Mouse (Mus musculus): ENCODE measurements around the gene Tgfb3. TPM values are rescaled to one million over a fixed set of nuclear protein-coding genes. Genes with fewer than 3 reads are reported as not detected.

Tgfb3 gene
- polyA plus RNA-seq, 1 experiment, result 2.6 TPM

GRCm38 (mm10) chr12:86051477-86051876 lies 27.4 kb downstream of the Tgfb3 start:
- Histone ChIP-seq H3K27ac (ENCODE audit: insufficient read depth, low read depth, low read length) (no peak overlapping the region), H3K36me3 (ENCODE audit: control insufficient read depth, insufficient read depth, low read length) (no peaks in the 10 kb centered on the region), H3K4me3 (ENCODE audit: insufficient read depth, low read depth, low read length) (no peak overlapping the region), H3K4me1 (ENCODE audit: control insufficient read depth, insufficient read depth, low read length) (no peaks in the 10 kb centered on the region), H3K27me3 (replicated peaks; ENCODE audit: control insufficient read depth, insufficient read depth, low read length) (no peaks in the 10 kb centered on the region)
- 94% methylated on average over 5 of the region's 5 CpGs for WGBS
- no peak for DNase-seq
- TF ChIP-seq POLR2A (IDR thresholded peaks at IDR 0.05; ENCODE audit: low read depth, low read length), result no peak

- no peaks in the 10 kb centered on the region for H3K36me3 ChIP-seq (ENCODE audit: control insufficient read depth, insufficient read depth, low read length)
- WGBS, result 72% methylated on average over 6 of the region's 6 CpGs
- no peaks in the 10 kb centered on the region for H3K4me1 ChIP-seq (ENCODE audit: control insufficient read depth, insufficient read depth, low read length)
- no peak for TF ChIP-seq POLR2A (IDR thresholded peaks at IDR 0.05; ENCODE audit: low read depth, low read length)
- no peak for TF ChIP-seq CTCF (conservative IDR thresholded peaks at IDR 0.05; ENCODE audit: insufficient read depth, insufficient read length, low read depth, low read length)
- no peak overlapping the region for H3K4me3 ChIP-seq (ENCODE audit: insufficient read depth, low read depth, low read length)
- H3K27ac ChIP-seq (ENCODE audit: insufficient read depth, low read depth, low read length), result no peak overlapping the region
- no peaks in the 10 kb centered on the region for H3K27me3 ChIP-seq (replicated peaks; ENCODE audit: control insufficient read depth, insufficient read depth, low read length)
- DNase-seq, result no peak
These were observed 29.0 kb downstream of the Tgfb3 start for GRCm38 (mm10) chr12:86049813-86050212.

GRCm38 (mm10) chr12:86047376-86047775 lies 31.5 kb downstream of the Tgfb3 start:
- TF ChIP-seq POLR2A (IDR thresholded peaks at IDR 0.05; ENCODE audit: low read depth, low read length) (no peak), CTCF (conservative IDR thresholded peaks at IDR 0.05; ENCODE audit: insufficient read depth, insufficient read length, low read depth, low read length) (no peak)
- WGBS, result 82% methylated on average over 8 of the region's 8 CpGs
- DNase-seq, result no peak
- Histone ChIP-seq H3K36me3 (ENCODE audit: control insufficient read depth, insufficient read depth, low read length) (no peaks in the 10 kb centered on the region), H3K27ac (ENCODE audit: insufficient read depth, low read depth, low read length) (no peak overlapping the region), H3K4me1 (ENCODE audit: control insufficient read depth, insufficient read depth, low read length) (no peaks in the 10 kb centered on the region), H3K27me3 (replicated peaks; ENCODE audit: control insufficient read depth, insufficient read depth, low read length) (no peaks in the 10 kb centered on the region), H3K4me3 (ENCODE audit: insufficient read depth, low read depth, low read length) (no peak overlapping the region)

GRCm38 (mm10) chr12:86046776-86047175 lies 32.1 kb downstream of the Tgfb3 start:
- Histone ChIP-seq H3K27me3 (replicated peaks; ENCODE audit: control insufficient read depth, insufficient read depth, low read length) (no peaks in the 10 kb centered on the region), H3K4me1 (ENCODE audit: control insufficient read depth, insufficient read depth, low read length) (no peaks in the 10 kb centered on the region), H3K4me3 (ENCODE audit: insufficient read depth, low read depth, low read length) (no peak overlapping the region), H3K27ac (ENCODE audit: insufficient read depth, low read depth, low read length) (no peak overlapping the region), H3K36me3 (ENCODE audit: control insufficient read depth, insufficient read depth, low read length) (no peaks in the 10 kb centered on the region)
- 100% methylated on average over 2 of the region's 2 CpGs for WGBS
- DNase-seq, result no peak
- no peak for TF ChIP-seq CTCF (conservative IDR thresholded peaks at IDR 0.05; ENCODE audit: insufficient read depth, insufficient read length, low read depth, low read length)
- no peak for TF ChIP-seq POLR2A (IDR thresholded peaks at IDR 0.05; ENCODE audit: low read depth, low read length)

DNA sequence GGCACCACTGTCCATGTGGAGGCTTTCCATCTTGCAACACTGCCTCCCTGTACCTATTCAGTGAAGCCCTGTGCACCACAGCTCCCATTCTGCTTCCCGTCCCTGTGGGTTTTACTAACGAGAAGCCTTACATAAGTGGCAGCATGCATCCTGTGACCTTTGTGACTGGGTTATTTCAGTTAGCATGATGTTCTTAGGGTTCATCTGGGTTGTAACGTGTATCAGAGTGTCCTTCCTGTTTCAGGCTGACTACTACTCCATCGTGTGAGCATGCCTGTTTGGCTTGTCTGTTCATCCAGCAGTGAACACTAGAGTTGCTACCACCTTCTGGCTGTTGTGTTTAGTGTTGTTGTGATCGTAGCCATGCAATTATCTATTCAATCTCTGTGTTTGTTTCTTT lies 32.7 kb downstream of the Tgfb3 start:
- no peak overlapping the region for H3K4me3 ChIP-seq (ENCODE audit: insufficient read depth, low read depth, low read length)
- 77% methylated on average over 5 of the region's 5 CpGs for WGBS
- no peaks in the 10 kb centered on the region for H3K27me3 ChIP-seq (replicated peaks; ENCODE audit: control insufficient read depth, insufficient read depth, low read length)
- DNase-seq, result no peak
- no peaks in the 10 kb centered on the region for H3K36me3 ChIP-seq (ENCODE audit: control insufficient read depth, insufficient read depth, low read length)
- TF ChIP-seq CTCF (conservative IDR thresholded peaks at IDR 0.05; ENCODE audit: insufficient read depth, insufficient read length, low read depth, low read length) (no peak), POLR2A (IDR thresholded peaks at IDR 0.05; ENCODE audit: low read depth, low read length) (no peak)
- no peaks in the 10 kb centered on the region for H3K4me1 ChIP-seq (ENCODE audit: control insufficient read depth, insufficient read depth, low read length)
- no peak overlapping the region for H3K27ac ChIP-seq (ENCODE audit: insufficient read depth, low read depth, low read length)

DNA sequence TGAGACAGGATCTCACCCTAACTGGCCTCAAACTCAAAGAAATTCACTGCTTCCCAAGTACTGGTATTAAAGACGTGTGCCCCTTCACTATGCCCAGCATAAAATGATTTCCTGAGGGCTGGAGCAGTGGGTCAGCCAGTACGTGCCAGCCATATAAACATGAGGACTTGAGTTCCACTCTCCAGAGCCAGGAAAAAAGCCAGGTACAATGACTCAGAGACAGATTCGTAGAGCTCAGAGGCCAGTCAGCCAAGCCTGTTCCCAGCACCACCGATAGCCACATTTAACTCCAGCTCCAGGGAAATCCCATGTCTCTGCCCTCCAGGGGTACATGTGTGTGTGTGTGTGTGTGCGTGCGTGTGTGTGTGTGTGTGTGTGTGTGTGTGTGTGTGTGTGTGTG lies 39.1 kb downstream of the Tgfb3 start:
- no peaks in the 10 kb centered on the region for H3K27me3 ChIP-seq (replicated peaks; ENCODE audit: control insufficient read depth, insufficient read depth, low read length)
- no peak overlapping the region for H3K4me3 ChIP-seq (ENCODE audit: insufficient read depth, low read depth, low read length)
- H3K36me3 ChIP-seq (ENCODE audit: control insufficient read depth, insufficient read depth, low read length), result no peaks in the 10 kb centered on the region
- 80% methylated on average over 6 of the region's 6 CpGs for WGBS
- no peak overlapping the region for H3K27ac ChIP-seq (ENCODE audit: insufficient read depth, low read depth, low read length)
- TF ChIP-seq CTCF (conservative IDR thresholded peaks at IDR 0.05; ENCODE audit: insufficient read depth, insufficient read length, low read depth, low read length), result no peak
- TF ChIP-seq POLR2A (IDR thresholded peaks at IDR 0.05; ENCODE audit: low read depth, low read length), result no peak
- DNase-seq, result no peak
- no peaks in the 10 kb centered on the region for H3K4me1 ChIP-seq (ENCODE audit: control insufficient read depth, insufficient read depth, low read length)

DNA sequence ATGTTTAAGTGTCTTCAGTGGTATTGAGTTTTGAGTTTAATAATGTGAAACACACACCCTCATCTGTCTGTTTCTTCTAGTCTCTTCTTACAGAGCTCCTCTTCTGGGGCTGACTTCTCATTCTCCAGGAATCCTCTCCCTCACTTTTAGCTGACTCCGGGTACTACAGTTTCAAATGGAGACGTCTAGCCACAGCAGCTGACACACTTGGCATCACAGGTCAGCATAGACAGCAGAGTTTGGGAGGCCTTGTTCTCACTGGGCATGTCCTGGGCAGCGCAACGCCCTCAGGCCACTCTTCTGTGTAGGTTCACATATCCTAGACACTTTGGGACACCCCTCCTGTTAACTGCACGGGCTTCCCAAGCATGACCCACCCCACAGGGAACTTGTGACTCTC lies 39.8 kb downstream of the Tgfb3 start:
- TF ChIP-seq CTCF (conservative IDR thresholded peaks at IDR 0.05; ENCODE audit: insufficient read depth, insufficient read length, low read depth, low read length), result no peak
- no peak for TF ChIP-seq POLR2A (IDR thresholded peaks at IDR 0.05; ENCODE audit: low read depth, low read length)
- WGBS, result 56% methylated on average over 5 of the region's 5 CpGs
- DNase-seq, result no peak
- no peaks in the 10 kb centered on the region for H3K27me3 ChIP-seq (replicated peaks; ENCODE audit: control insufficient read depth, insufficient read depth, low read length)
- H3K4me3 ChIP-seq (ENCODE audit: insufficient read depth, low read depth, low read length), result no peak overlapping the region
- no peaks in the 10 kb centered on the region for H3K4me1 ChIP-seq (ENCODE audit: control insufficient read depth, insufficient read depth, low read length)
- H3K27ac ChIP-seq (ENCODE audit: insufficient read depth, low read depth, low read length), result no peak overlapping the region
- H3K36me3 ChIP-seq (ENCODE audit: control insufficient read depth, insufficient read depth, low read length), result no peaks in the 10 kb centered on the region
